Mouse (Mus musculus): ENCODE results near the gene Rasgef1b.
"Not testable (repeated sequence)": the region's sequence is repeated elsewhere in the genome, so short reads cannot be mapped to it uniquely, and the experiment has no call there.

Gene Rasgef1b

DNA sequence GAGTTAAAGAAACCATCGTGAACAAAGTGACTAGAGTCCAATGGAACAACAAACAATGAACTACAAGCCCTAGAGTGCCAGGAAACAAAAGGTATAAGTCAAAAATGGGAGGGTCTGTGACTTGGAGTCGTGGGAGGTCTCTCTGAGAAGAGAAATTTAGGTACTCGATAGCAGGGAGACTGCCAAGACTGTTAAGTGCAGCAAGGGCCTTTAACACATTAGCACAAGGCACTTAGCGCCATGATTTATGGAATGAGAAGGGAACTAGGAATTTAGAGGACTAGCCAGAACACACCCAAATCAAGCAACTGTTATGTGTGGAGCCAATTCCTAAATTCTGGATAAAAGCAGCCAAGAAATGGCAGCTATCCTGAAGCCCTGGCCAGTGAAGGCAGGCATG, 490.7 kb downstream of the Rasgef1b start:
- no peak for DNase-seq

- no peak for DNase-seq
Observed at GRCm38 (mm10) chr5:99236888-99237752, 491.7 kb downstream of the Rasgef1b start.

GRCm38 (mm10) chr5:99236431-99236830, 492.4 kb downstream of the Rasgef1b start:
- DNase-seq = no peak

GRCm38 (mm10) chr5:99234275-99234674, 494.6 kb downstream of the Rasgef1b start:
- no peak for DNase-seq

DNA sequence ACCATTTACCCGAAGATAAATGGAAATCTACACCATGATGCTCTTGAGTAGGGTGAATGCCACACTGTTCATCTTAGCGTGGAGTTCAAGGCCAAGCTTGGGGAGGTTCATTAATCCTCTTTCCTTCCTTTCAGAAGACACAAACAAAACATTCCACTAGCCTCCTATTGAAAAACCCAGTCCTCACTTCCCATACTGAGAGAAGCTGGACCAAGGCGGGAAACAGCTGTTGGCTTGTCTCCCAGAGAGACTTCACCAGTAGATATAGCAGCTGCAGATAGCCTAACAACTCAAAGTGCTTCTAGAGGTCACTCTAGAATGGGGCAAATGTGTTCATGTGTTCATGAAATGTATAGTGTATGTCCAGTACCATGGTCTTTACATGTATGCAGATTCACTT, 495.7 kb downstream of the Rasgef1b start:
- DNase-seq = no peak

DNA sequence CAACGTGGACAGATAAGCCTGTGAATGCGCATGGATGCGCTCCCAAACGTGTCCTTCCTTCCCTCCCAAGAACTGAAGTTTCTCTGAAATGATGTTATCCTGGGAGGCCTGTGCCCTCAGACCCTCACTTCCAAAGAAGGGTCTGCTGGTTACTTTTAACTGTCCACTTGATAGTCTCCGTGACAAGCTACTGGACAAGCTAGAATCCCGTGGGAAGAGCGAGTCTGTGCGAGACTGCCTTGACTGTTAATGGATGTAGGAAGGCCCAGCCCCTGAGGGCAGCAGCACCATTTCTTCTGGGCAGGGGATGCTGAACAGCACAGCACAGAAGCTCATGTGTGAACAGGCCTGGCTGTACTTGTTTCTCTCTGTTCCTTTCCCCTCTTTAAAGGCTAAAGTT, 496.5 kb downstream of the Rasgef1b start:
- DNase-seq = no peak

- no peak for DNase-seq
Observed at GRCm38 (mm10) chr5:99230476-99230875, 498.4 kb downstream of the Rasgef1b start.

GRCm38 (mm10) chr5:99227361-99227760, 501.5 kb downstream of the Rasgef1b start:
- DNase-seq = no peak

GRCm38 (mm10) chr5:99224571-99225011, 504.3 kb downstream of the Rasgef1b start:
- peak; percentile 22 for DNase-seq

DNA sequence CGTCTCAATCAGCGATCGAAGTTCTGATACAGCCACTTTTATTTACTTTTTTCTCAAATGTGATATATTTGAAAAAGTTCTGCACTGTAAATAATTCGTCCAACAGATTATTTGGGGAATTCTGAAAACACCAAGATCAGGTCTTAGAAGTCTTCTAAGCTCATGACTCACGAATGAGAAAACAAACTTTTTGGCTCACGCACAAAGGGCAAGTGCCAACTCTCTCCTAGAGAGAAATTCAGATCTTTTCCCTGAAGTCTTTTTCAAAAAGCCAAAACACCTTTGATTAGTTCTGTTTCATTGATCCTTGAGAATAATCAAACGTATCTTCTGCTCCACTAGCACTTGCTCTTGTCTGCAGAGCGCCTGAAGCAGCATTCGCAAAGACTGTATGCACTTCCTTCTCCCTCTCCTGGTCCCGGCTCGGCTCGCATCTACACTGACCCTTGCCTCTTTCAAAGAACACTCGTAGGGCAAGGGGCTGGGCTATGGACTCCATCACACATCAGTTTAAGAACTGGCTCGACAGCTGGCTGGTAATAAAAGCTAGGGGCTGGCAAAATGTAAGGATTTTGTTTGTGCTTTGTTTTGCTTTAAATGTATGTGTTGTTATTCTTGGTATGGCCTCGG, 504.9 kb downstream of the Rasgef1b start:
- DNase-seq = peak; percentile 21

DNA sequence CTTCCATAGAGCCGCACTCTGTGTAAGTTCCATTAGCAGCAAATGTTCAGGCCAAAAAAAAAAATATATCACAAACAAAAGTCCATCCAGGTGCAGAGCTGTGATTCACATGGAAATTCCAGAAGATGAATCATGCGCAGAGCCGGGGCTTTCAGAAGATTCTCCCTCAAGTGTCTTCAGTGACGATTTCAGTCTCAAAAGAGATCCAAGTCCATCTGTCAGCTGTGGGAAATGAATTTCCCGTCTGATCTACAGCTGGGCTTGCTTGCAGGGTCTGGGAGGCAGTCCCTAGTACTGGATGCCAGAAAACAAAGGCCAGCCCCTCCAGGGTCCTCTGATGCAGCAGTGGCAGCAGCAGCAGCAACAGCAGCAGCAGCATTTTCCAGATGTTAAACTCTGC, 510.5 kb downstream of the Rasgef1b start:
- DNase-seq = no peak

DNA sequence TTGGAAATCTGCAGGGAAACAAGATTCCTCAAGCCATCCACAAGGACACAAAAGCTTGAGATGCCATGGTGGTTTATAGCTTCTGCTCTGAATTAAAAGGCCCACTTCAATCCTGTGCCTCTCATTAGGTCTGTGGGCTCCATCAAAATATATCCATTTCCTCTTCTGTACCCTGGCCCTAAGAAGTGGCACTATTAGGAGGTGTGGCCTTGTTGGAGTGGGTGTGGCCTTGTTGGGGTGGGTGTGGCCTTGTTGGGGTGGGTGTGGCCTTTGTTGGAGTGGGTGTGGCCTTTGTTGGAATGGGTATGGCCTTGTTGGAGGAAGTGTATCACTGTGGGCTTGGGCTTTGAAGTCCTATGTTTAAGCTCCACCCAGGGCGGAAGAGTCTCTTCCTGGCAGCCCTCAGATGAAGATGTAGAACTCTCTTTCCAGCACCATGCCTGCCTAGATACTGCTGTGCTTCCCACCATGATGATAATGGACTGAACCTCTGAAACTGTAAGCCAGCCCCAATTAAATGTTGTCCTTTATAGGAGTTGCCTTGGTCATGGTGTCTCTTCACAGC, 512.2 kb downstream of the Rasgef1b start:
- DNase-seq = not testable (repeated sequence)

- DNase-seq = no peak
Observed at GRCm38 (mm10) chr5:99215207-99216157, 513.4 kb downstream of the Rasgef1b start.

DNA sequence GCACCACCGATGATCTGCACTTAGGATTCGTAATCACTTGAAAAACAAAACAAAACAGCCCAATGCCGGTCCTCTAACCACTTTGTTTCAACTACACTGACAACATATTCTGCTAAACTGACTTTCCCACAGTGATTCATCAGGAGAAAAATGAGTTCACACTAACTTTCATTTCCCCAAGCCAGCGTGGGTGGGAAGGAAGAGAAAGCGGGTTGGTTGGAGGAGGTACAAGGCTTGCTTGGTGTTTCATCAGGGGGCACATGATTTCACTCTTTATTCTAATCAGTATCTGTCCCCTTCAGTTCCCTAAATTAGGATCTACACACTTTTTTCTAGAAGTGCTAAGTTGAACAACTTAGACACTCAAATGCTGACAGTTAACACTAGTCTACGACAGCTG, 514.5 kb downstream of the Rasgef1b start:
- DNase-seq = no peak

DNA sequence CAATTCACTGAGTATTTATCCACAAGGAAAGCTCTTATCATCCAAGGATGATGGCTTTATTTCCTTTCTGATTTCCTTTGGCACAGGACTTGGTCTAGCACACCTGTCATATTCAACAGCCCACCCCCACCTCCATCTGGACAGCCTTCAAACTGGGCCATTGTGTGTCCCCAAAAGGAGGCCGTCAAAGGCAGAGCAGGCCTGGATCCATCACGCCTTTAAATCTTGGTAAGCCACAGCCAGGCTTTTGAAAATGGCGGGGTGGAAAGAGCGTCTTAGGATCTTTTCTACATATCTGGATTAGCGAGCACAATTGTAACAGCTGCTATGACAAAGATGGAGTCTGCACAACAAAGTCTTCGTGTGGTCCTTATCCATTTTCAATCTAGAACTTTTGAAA, 515.7 kb downstream of the Rasgef1b start:
- DNase-seq = no peak

DNA sequence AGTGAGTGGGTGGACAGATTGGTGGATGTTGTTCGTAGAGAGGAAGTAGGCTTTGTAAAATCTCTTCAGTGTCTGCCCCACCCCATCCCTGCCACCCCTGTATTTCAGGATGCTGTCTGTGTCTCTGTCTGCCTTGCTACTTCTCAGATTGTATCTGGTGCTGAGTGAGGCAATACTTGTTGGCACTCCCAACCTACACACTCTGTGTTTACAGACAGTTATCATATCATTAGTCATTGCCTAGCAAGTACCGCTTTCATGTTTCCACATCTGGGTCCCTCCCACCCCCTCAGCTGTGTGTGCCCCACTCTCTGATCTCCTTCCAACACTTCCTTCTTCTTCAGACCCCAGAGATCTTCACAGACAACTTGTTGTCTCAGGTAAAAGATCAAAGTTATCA, 525.4 kb downstream of the Rasgef1b start:
- DNase-seq = no peak

GRCm38 (mm10) chr5:99202074-99202837, 526.6 kb downstream of the Rasgef1b start:
- DNase-seq = peak; percentile 72

- DNase-seq = no peak
Observed at GRCm38 (mm10) chr5:99195436-99195835, 533.4 kb downstream of the Rasgef1b start.

DNA sequence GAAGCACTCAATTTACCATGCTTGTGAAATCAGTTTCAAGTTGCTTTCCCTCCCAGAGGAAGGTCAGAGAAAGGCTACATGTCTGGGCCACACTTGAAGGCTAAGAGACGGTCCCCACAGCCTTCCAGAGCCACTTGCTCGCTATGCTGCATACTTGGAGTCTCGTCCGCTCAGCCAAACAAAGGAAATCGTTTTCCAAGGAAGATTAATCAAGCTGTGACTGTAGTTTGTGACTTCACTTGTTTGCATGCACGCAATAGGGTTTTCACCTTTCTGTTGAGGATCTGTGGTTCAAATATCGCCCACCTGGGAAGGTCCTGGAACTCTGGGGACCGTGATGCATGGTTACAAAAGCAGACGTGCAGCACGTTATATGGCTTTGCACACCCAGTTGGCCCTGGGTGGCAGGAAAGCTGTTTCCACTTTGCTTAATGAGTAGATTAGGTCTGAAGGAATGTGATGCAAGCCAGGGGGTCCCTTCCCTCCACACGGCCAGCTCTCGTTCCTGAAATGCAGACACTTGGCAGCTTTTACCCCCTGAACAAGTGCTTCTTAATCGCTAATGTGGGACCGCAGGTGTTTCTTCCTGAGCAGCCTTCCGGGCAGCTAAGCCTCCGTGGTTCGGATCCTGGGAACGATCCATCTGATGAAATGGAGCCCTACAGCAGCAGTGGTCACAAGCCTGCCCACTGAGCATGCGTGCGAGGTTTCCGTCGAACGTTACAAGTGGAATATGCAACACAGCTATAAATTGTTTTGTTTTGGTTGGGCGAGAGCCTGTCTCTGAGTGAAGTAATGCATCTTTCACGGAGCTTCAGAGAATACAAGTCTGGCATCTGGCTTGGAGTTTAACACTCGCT, 537.7 kb downstream of the Rasgef1b start:
- DNase-seq = peak; percentile 66

DNA sequence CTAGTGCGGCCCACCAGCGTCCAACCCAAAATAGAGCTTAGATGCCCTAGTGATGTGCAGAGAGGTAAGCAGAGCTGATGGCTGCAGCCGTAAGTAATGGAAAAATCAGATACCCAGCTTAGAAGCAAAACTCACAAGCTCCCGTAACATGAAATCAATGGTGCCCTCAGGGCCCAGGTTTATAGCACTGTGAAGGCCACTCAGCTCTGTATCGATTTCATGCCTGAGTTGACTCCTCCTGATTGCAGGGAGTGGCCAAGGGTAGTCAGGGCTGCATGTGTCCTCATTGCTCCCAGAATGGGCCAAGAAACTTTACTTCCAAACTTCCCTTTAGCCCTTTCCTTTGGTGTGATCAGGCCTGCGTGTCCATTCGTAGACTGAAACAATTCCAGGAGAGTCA, 545.2 kb downstream of the Rasgef1b start:
- DNase-seq = no peak

Data from embryo, embryonic 11 days (tissue).